ENCODE assay signal across 9 mouse cellular contexts in the genomic region with DNA sequence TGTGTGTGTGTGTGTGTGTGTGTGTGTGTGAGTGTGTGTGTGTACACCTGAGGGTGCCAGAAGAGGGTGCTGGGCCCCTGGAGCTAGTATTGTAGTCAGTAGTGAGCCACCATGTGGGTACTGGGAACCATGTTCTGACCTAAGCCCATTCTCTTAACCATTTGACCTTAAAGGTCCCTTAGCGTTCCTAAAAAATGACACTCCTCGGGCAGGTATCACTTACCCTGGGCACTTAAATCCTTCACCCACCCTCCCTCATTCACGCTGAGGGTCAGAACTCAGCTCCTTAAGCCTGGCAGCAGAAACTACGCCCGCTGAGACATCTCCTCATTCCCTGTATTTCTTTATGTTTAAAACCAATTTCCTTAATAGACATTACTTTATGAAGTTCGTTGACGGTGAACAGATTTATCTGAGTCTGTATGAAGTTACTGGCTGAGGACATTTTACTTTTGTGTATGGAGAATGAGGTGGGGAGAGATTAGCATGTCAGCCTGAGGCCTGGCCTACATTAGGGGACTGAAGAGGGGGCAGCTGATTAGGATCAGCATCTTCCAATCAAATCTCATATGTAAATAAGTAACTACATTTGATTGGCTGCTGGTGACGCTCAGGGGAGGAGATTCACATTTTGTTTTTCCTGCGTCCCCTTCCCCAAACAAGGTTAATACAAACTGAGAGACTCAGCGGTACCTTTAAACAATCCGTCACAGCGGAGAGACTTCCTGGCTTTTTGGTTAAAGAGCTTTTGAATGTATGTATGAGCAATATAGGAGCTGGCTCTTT.
DNase-seq lines count a peak whose midpoint lies in the region; ATAC-seq and TF ChIP-seq lines count a peak whose summit lies in the region.
"Had no signal": no experiment of that assay in that cellular context is flagged by ENCODE, and none has a peak within 500 bp of the region (broad histone marks: within the 10 kb centered on the region; RNA-seq: fewer than 3 reads in every experiment).

No protein-coding gene starts in this region.

- TF ChIP-seq POLR2A in cerebellum, adult 2 months (IDR thresholded peaks at IDR 0.05; ENCODE audit: borderline replicate concordance, insufficient read depth, low read length) = no peak

- H3K9ac ChIP-seq in kidney, embryonic 15.5 days = no peak overlapping the region
- H3K9ac ChIP-seq in embryonic facial prominence, embryonic 15.5 days = no peak overlapping the region
- H3K9ac ChIP-seq in intestine, postnatal 0 days (ENCODE audit: low read depth, low read length) = no peak overlapping the region
- no peak overlapping the region for H3K9ac ChIP-seq in neural tube, embryonic 15.5 days (replicated peaks)

- TF ChIP-seq CTCF in intestine, postnatal 0 days (IDR thresholded peaks at IDR 0.05; ENCODE audit: low read depth) = no peak
- no peak for TF ChIP-seq CTCF in cerebellum, adult 2 months (IDR thresholded peaks at IDR 0.05; ENCODE audit: borderline replicate concordance, insufficient read depth, low read depth, low read length)
- no peak for TF ChIP-seq CTCF in layer of hippocampus, adult 2 months (conservative IDR thresholded peaks at IDR 0.05)

- no peaks in the 10 kb centered on the region for H3K36me3 ChIP-seq in kidney, embryonic 15.5 days
- H3K36me3 ChIP-seq in embryonic facial prominence, embryonic 15.5 days = no peaks in the 10 kb centered on the region
- H3K36me3 ChIP-seq in intestine, postnatal 0 days (ENCODE audit: control insufficient read depth, insufficient read depth) = no peaks in the 10 kb centered on the region
- no peaks in the 10 kb centered on the region for H3K36me3 ChIP-seq in neural tube, embryonic 15.5 days

- H3K9me3 ChIP-seq in kidney, embryonic 15.5 days (replicated peaks) = no peaks in the 10 kb centered on the region
- no peaks in the 10 kb centered on the region for H3K9me3 ChIP-seq in embryonic facial prominence, embryonic 15.5 days (replicated peaks)
- H3K9me3 ChIP-seq in intestine, postnatal 0 days (ENCODE audit: control insufficient read depth) = no peaks in the 10 kb centered on the region
- H3K9me3 ChIP-seq in neural tube, embryonic 15.5 days (replicated peaks) = no peaks in the 10 kb centered on the region

- H3K4me1 ChIP-seq in kidney, embryonic 15.5 days = peaks cover 5% of the 10 kb centered on the region
- no peaks in the 10 kb centered on the region for H3K4me1 ChIP-seq in embryonic facial prominence, embryonic 15.5 days
- H3K4me1 ChIP-seq in intestine, postnatal 0 days (replicated peaks; ENCODE audit: control insufficient read depth, insufficient read depth, low read length) = no peaks in the 10 kb centered on the region
- H3K4me1 ChIP-seq in neural tube, embryonic 15.5 days = no peaks in the 10 kb centered on the region
- H3K4me1 ChIP-seq in cerebellum, adult 2 months (ENCODE audit: control insufficient read depth, insufficient read depth, low read length) = peaks cover 6% of the 10 kb centered on the region; the same call in 1 of the 2 replicates

- DNase-seq in kidney, adult 11 months = no peak
- DNase-seq in cerebellum, adult 2 months = no peak
- DNase-seq in layer of hippocampus, adult 2 months (ENCODE audit: low spot score in 2 of 2) = no peak
- DNase-seq in gastrocnemius, adult 8-10 months (ENCODE audit: low spot score in 2 of 2) = no peak
- DNase-seq: right cerebral cortex, postnatal 25 days had no signal

- H3K27me3 ChIP-seq in kidney, embryonic 15.5 days = no peaks in the 10 kb centered on the region
- H3K27me3 ChIP-seq in embryonic facial prominence, embryonic 15.5 days = no peaks in the 10 kb centered on the region
- no peaks in the 10 kb centered on the region for H3K27me3 ChIP-seq in intestine, postnatal 0 days (replicated peaks; ENCODE audit: control insufficient read depth, insufficient read depth, low read length)
- no peaks in the 10 kb centered on the region for H3K27me3 ChIP-seq in neural tube, embryonic 15.5 days (replicated peaks)
- no peaks in the 10 kb centered on the region for H3K27me3 ChIP-seq in cerebellum, adult 2 months (ENCODE audit: control insufficient read depth, insufficient read depth, low read length)

- no peak overlapping the region; the same call in 1 of the 2 replicates for H3K4me3 ChIP-seq in kidney, embryonic 15.5 days (replicated peaks)
- H3K4me3 ChIP-seq in embryonic facial prominence, embryonic 15.5 days (replicated peaks) = peak overlapping the region; percentile 23
- H3K4me3 ChIP-seq in intestine, postnatal 0 days (ENCODE audit: low read depth, low read length) = no peak overlapping the region
- peak overlapping the region; percentile 24; the same call in 1 of the 2 replicates for H3K4me3 ChIP-seq in neural tube, embryonic 15.5 days (replicated peaks)
- H3K4me3 ChIP-seq in cerebellum, adult 2 months (replicated peaks; ENCODE audit: insufficient read depth, low read depth, low read length) = no peak overlapping the region
- H3K4me3 ChIP-seq in layer of hippocampus, adult 2 months = no peak overlapping the region

- H3K4me2 ChIP-seq in kidney, embryonic 15.5 days = peak overlapping the region; percentile 44
- peak overlapping the region; percentile 32 for H3K4me2 ChIP-seq in embryonic facial prominence, embryonic 15.5 days (replicated peaks)
- H3K4me2 ChIP-seq in intestine, postnatal 0 days (replicated peaks; ENCODE audit: low read depth) = peak overlapping the region; percentile 3; the same call in 1 of the 2 replicates
- H3K4me2 ChIP-seq in neural tube, embryonic 15.5 days = peak overlapping the region; percentile 48

- ATAC-seq in kidney, embryonic 15.5 days (replicated peaks; ENCODE audit: low FRiP score) = peak; percentile 79
- peak; percentile 69; the same call in 1 of the 2 replicates for ATAC-seq in embryonic facial prominence, embryonic 15.5 days (ENCODE audit: insufficient number of reproducible peaks, low FRiP score, low TSS enrichment, low read depth)
- no peak for ATAC-seq in intestine, postnatal 0 days
- no peak for ATAC-seq in neural tube, embryonic 15.5 days (ENCODE audit: low FRiP score)

- no peak overlapping the region for H3K27ac ChIP-seq in kidney, embryonic 15.5 days
- no peak overlapping the region for H3K27ac ChIP-seq in embryonic facial prominence, embryonic 15.5 days (replicated peaks)
- no peak overlapping the region for H3K27ac ChIP-seq in intestine, postnatal 0 days (ENCODE audit: low read depth, low read length)
- H3K27ac ChIP-seq in neural tube, embryonic 15.5 days (replicated peaks) = no peak overlapping the region
- H3K27ac ChIP-seq in cerebellum, adult 2 months (ENCODE audit: insufficient read depth, low read length) = no peak overlapping the region
- H3K27ac ChIP-seq in layer of hippocampus, adult 2 months = no peak overlapping the region

- WGBS in kidney, embryonic 15.5 days = 50% methylated on average over 12 of the region's 12 CpGs
- WGBS in embryonic facial prominence, embryonic 15.5 days = 36% methylated on average over 12 of the region's 12 CpGs
- 32% methylated on average over 12 of the region's 12 CpGs for WGBS in intestine, postnatal 0 days
- WGBS in neural tube, embryonic 15.5 days = 45% methylated on average over 12 of the region's 12 CpGs
- WGBS in cerebellum, adult 2 months = 65% methylated on average over 12 of the region's 12 CpGs

Comparison
In these comparisons a context has a peak if more than half of its experiments do, and no peak if none do; other contexts are left out.
1. ATAC-seq: peak in kidney, embryonic 15.5 days (single experiment) and embryonic facial prominence, embryonic 15.5 days (single experiment); none in intestine, postnatal 0 days (single experiment) and neural tube, embryonic 15.5 days (single experiment).
2. H3K4me3 ChIP-seq: peak in embryonic facial prominence, embryonic 15.5 days (single experiment) and neural tube, embryonic 15.5 days (single experiment); none in kidney, embryonic 15.5 days (single experiment), intestine, postnatal 0 days (single experiment), cerebellum, adult 2 months (single experiment) and layer of hippocampus, adult 2 months (single experiment).
3. Peak in every context shown above with its lines, with median percentiles within 50 percentile points of each other: H3K4me2 ChIP-seq.